Mouse (Mus musculus): ENCODE data around the gene Olfr111. TPM values are rescaled to one million over a fixed set of nuclear protein-coding genes. Genes with fewer than 3 reads are reported as not detected.
A peak's percentile ranks its signal among the peaks of the same experiment; 100 is the strongest.
"Not testable (repeated sequence)": the region's sequence is repeated elsewhere in the genome, so short reads cannot be mapped to it uniquely, and the experiment has no call there.

The Olfr111 gene
- polyA plus RNA-seq, 1 experiment = not detected

DNA sequence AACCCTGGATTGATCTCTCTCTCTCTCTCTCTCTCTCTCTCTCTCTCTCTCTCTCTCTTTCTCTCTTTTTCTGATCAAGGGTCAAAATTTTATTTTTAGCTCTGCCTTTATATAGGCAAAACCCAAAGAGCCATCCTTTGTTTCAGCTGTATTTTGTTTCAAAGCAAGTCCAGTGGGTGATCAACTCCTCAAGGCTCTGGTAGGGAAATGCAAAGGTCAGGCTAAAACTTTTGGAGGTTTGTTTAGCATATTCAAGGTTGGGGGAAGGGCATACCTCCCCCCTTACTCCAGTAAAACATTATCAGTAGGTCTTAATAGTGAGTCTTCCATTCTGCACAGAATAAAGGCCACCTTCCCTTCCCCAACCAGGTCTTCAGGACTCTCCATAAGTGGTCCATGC is 27.3 kb downstream of the Olfr111 start:
- H3K4me1 ChIP-seq (ENCODE audit: control insufficient read depth, insufficient read depth, low read length) = no peaks in the 10 kb centered on the region
- no peaks in the 10 kb centered on the region for H3K27me3 ChIP-seq (ENCODE audit: control insufficient read depth, insufficient read depth, low read length, poor library complexity, severe bottlenecking)
- H3K27ac ChIP-seq (ENCODE audit: insufficient read depth, low read length) = peak overlapping the region; percentile 19; the same call in 1 of the 2 replicates
- H3K9me3 ChIP-seq (replicated peaks; ENCODE audit: control insufficient read depth, insufficient read depth, low read length, poor library complexity, severe bottlenecking) = no peaks in the 10 kb centered on the region
- no peak overlapping the region for H3K4me3 ChIP-seq (ENCODE audit: low read depth, low read length)
- no peak overlapping the region for H3K9ac ChIP-seq (ENCODE audit: low read depth, poor library complexity, severe bottlenecking)
- TF ChIP-seq EP300 (IDR thresholded peaks at IDR 0.05; ENCODE audit: insufficient read depth, low read depth, low read length) (no peak), CTCF (IDR thresholded peaks at IDR 0.05; ENCODE audit: low read depth, low read length) (no peak), POLR2A (IDR thresholded peaks at IDR 0.05; ENCODE audit: insufficient read depth, low read length) (no peak)
- H3K36me3 ChIP-seq (ENCODE audit: control insufficient read depth, insufficient read depth, low read length, poor library complexity, severe bottlenecking) = no peaks in the 10 kb centered on the region

DNA sequence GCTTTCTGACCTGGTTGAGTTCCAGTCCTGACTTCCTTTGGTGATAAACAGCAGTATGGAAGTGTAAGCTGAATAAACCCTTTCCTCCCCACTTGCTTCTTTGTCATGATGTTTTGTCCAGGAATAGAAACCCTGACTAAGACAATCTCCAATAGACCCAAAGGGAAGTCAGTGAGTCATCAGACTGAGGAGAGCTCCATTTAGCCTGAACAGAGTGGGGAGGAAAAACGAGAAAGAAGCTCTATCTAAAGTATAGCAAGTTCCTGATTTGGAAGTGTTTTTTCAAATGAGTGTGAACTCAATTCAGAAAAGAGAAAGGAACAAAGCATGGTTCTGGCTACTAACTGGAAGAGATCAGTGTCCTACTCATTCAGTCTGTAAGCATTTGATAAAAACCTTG is 30.6 kb downstream of the Olfr111 start:
- not testable (repeated sequence) for H3K9ac ChIP-seq (ENCODE audit: low read depth, poor library complexity, severe bottlenecking); H3K4me3 ChIP-seq (ENCODE audit: low read depth, low read length); H3K27ac ChIP-seq (ENCODE audit: insufficient read depth, low read length); H3K9me3 ChIP-seq (replicated peaks; ENCODE audit: control insufficient read depth, insufficient read depth, low read length, poor library complexity, severe bottlenecking); H3K36me3 ChIP-seq (ENCODE audit: control insufficient read depth, insufficient read depth, low read length, poor library complexity, severe bottlenecking); H3K4me1 ChIP-seq (ENCODE audit: control insufficient read depth, insufficient read depth, low read length); H3K27me3 ChIP-seq (ENCODE audit: control insufficient read depth, insufficient read depth, low read length, poor library complexity, severe bottlenecking)

DNA sequence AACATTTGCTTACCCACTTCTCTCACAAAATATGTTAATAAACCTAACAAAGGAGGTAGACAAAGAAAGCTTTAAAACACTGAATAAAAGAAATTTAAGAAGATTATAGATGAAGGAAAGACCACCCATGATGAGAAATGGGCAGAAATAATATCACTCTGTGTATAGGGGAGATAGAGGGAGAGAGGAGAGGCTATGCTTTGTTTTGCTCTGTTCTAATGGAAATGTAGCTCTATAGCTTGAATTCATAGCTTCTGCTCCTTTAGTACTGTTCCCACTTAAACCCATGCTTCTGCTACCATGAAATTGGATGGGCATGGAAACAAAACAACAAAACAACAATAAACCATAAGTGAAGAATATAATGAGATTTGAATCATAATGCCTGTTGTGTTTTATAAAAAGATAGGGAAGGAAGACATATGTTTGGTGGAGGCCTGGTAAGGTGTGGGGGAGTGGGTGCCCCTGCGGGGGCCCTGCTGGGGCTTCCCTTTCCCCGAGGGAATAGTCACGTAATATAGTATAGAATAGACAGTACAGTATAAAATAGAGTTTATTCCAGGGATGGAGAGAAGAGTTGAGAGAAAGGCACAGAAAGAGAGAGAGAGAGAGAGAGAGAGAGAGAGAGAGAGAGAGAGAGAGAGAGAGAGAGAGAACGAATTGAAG is 33.8 kb downstream of the Olfr111 start:
- H3K4me3 ChIP-seq (ENCODE audit: low read depth, low read length) = no peak overlapping the region
- H3K9me3 ChIP-seq (replicated peaks; ENCODE audit: control insufficient read depth, insufficient read depth, low read length, poor library complexity, severe bottlenecking) = no peaks in the 10 kb centered on the region
- no peak overlapping the region for H3K27ac ChIP-seq (ENCODE audit: insufficient read depth, low read length)
- H3K9ac ChIP-seq (ENCODE audit: low read depth, poor library complexity, severe bottlenecking) = no peak overlapping the region
- H3K4me1 ChIP-seq (ENCODE audit: control insufficient read depth, insufficient read depth, low read length) = no peaks in the 10 kb centered on the region
- TF ChIP-seq CTCF (IDR thresholded peaks at IDR 0.05; ENCODE audit: low read depth, low read length) (no peak), POLR2A (IDR thresholded peaks at IDR 0.05; ENCODE audit: insufficient read depth, low read length) (no peak), EP300 (IDR thresholded peaks at IDR 0.05; ENCODE audit: insufficient read depth, low read depth, low read length) (no peak)
- H3K27me3 ChIP-seq (ENCODE audit: control insufficient read depth, insufficient read depth, low read length, poor library complexity, severe bottlenecking) = no peaks in the 10 kb centered on the region
- no peaks in the 10 kb centered on the region for H3K36me3 ChIP-seq (ENCODE audit: control insufficient read depth, insufficient read depth, low read length, poor library complexity, severe bottlenecking)

DNA sequence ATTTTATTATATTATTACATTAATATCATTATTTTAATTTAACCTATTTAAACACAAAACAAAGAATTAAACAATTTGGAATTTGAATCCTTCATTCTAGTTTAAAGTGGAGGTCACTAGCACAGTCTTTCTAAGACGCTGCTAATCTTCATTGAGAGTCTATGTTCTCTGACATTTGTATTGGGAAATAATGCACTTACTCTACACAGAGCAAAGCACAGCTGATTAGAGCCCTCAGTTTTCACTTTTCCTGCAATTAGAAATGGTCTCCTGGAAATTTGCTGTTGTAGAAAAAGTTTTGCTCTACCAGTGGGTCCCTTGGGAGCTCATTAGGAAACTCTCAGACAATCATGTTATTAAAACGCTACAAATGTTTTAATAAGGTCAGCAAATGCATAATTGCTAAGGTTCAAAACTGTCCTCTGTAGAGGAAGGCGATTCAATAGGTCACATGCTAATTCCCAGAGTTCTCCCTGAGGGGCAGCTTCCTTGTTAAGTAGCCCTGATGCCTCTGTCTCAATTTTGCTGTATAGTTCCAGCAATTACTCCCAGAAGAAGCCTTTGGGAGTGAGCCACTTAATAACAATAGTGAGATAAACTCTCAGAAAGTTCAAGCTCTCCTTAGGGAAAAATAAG is 36.1 kb downstream of the Olfr111 start:
- Histone ChIP-seq H3K9me3 (replicated peaks; ENCODE audit: control insufficient read depth, insufficient read depth, low read length, poor library complexity, severe bottlenecking) (no peaks in the 10 kb centered on the region), H3K9ac (ENCODE audit: low read depth, poor library complexity, severe bottlenecking) (no peak overlapping the region), H3K27ac (ENCODE audit: insufficient read depth, low read length) (no peak overlapping the region), H3K36me3 (ENCODE audit: control insufficient read depth, insufficient read depth, low read length, poor library complexity, severe bottlenecking) (no peaks in the 10 kb centered on the region), H3K4me1 (ENCODE audit: control insufficient read depth, insufficient read depth, low read length) (no peaks in the 10 kb centered on the region), H3K4me3 (ENCODE audit: low read depth, low read length) (no peak overlapping the region), H3K27me3 (ENCODE audit: control insufficient read depth, insufficient read depth, low read length, poor library complexity, severe bottlenecking) (no peaks in the 10 kb centered on the region)
- no peak for TF ChIP-seq EP300 (IDR thresholded peaks at IDR 0.05; ENCODE audit: insufficient read depth, low read depth, low read length)
- TF ChIP-seq POLR2A (IDR thresholded peaks at IDR 0.05; ENCODE audit: insufficient read depth, low read length) = no peak
- TF ChIP-seq CTCF (IDR thresholded peaks at IDR 0.05; ENCODE audit: low read depth, low read length) = no peak

DNA sequence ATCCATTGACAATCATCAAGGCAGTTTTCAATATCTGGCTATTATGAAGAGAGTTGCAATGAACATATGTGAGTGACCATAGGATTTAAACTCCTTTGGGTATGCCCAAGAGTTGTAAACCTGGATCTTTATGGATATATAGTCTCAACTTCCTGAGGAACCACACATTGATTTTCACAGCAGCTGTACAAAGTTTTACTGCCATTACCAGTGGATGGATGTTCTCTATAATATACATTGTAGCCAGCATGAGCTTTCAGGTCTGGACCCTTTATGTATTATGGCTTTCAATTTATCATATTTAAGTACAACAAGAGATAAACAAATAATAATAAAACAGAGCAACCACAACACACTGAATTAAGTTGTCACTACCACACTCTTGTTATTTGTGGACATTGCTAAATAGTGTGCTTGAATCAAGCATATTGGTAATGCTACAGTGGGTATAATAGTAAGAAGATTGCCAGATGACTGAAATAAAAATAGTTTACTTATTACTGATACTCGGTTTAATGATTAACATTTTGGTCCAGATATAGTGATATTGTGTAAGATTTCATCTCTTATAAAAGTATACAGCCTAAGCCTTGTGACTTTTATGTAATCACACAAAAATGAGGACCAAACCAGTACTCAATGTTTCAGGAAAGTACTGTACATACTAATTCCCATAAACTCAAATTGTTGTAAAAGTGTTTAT is 51.2 kb downstream of the Olfr111 start:
- TF ChIP-seq CTCF (IDR thresholded peaks at IDR 0.05; ENCODE audit: low read depth, low read length) (no peak), EP300 (IDR thresholded peaks at IDR 0.05; ENCODE audit: insufficient read depth, low read depth, low read length) (no peak)
- Histone ChIP-seq H3K9ac (ENCODE audit: low read depth, poor library complexity, severe bottlenecking) (no peak overlapping the region), H3K27ac (ENCODE audit: insufficient read depth, low read length) (no peak overlapping the region)

DNA sequence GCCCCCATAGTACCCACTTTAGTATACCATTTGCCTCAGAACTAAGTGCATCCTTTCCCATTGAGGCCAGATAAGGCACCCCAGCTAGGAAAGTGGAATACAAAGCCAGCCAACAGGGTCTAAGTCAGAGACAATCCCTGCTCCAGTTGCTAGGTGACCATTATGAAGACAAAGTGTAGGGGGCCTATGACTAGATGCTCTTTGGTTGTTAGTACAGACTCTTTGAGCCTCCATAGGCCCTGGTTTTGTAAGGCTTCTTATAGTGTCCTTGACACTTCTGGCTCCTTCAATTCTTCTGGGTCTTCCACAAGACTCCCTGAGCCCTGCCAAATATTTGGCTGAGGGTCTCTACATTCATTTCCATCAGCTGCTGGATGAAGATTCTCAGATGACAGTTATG is 61.5 kb downstream of the Olfr111 start, which contains the start of gene Olfr112:
Gene Olfr112 (minus strand): TSS at position 101 of the 400 bp plus-strand sequence.
- TF ChIP-seq POLR2A (IDR thresholded peaks at IDR 0.05; ENCODE audit: insufficient read depth, low read length) = no peak
- H3K9me3 ChIP-seq (replicated peaks; ENCODE audit: control insufficient read depth, insufficient read depth, low read length, poor library complexity, severe bottlenecking) = peaks cover 8% of the 10 kb centered on the region

More for the DNA sequence above, 51.2 kb downstream of the Olfr111 start:
- no peaks in the 10 kb centered on the region for H3K36me3 ChIP-seq (ENCODE audit: control insufficient read depth, insufficient read depth, low read length, poor library complexity, severe bottlenecking)
- H3K4me3 ChIP-seq (ENCODE audit: low read depth, low read length) = no peak overlapping the region
- peaks cover 2% of the 10 kb centered on the region; the same call in 1 of the 2 replicates for H3K9me3 ChIP-seq (replicated peaks; ENCODE audit: control insufficient read depth, insufficient read depth, low read length, poor library complexity, severe bottlenecking)
- no peaks in the 10 kb centered on the region for H3K4me1 ChIP-seq (ENCODE audit: control insufficient read depth, insufficient read depth, low read length)
- no peaks in the 10 kb centered on the region for H3K27me3 ChIP-seq (ENCODE audit: control insufficient read depth, insufficient read depth, low read length, poor library complexity, severe bottlenecking)

More for the DNA sequence above, 61.5 kb downstream of the Olfr111 start, which contains the start of gene Olfr112:
- H3K27ac ChIP-seq (ENCODE audit: insufficient read depth, low read length) = no peak within 1 kb of the TSS
- H3K36me3 ChIP-seq (ENCODE audit: control insufficient read depth, insufficient read depth, low read length, poor library complexity, severe bottlenecking) = no peaks in the 10 kb centered on the region
- no peaks in the 10 kb centered on the region for H3K4me1 ChIP-seq (ENCODE audit: control insufficient read depth, insufficient read depth, low read length)
- H3K9ac ChIP-seq (ENCODE audit: low read depth, poor library complexity, severe bottlenecking) = no peak within 1 kb of the TSS
- H3K27me3 ChIP-seq (ENCODE audit: control insufficient read depth, insufficient read depth, low read length, poor library complexity, severe bottlenecking) = no peaks in the 10 kb centered on the region
- no peak within 1 kb of the TSS for H3K4me3 ChIP-seq (ENCODE audit: low read depth, low read length)
